Mouse (Mus musculus) macrophage (primary cell): ENCODE measurements around the gene Rab30. TPM values are rescaled to one million over a fixed set of nuclear protein-coding genes. Genes with fewer than 3 reads are reported as not detected.
A peak's percentile ranks its signal among the peaks of the same experiment; 100 is the strongest.

Source experiments
- H3K27ac ChIP-seq: fragments of 350-480 bp; formaldehyde crosslinking; 2 replicates; pipeline ENCODE4 v1.9.0; 2021
- H3K36me3 ChIP-seq: fragments of 350-480 bp; formaldehyde crosslinking; 2 replicates; pipeline ENCODE4 v1.9.0; 2021; ENCODE audit errors: inconsistent target
- H3K4me3 ChIP-seq: fragments of 350-480 bp; formaldehyde crosslinking; 2 replicates; pipeline ENCODE4 v1.9.0; 2021; ENCODE audit errors: inconsistent target
- H3K79me2 ChIP-seq: fragments of 350-480 bp; formaldehyde crosslinking; 2 replicates; pipeline ENCODE4 v1.9.0; 2021; ENCODE audit errors: inconsistent target
- WGBS: methylation state at CpG from one replicate; pipeline ENCODE4 v1.1.7; 2026; ENCODE audit warnings: inconsistent platforms; ENCODE audit not compliant: missing documents; 5-methylcytosine and 5-hydroxymethylcytosine counted together
- polyA plus RNA-seq: library from polyadenylated mRNA; stranded (reverse); fragments of 250-400 nt; gene quantifications from 3 replicates; pipeline ENCODE4 v1.2.4, GENCODE M21; 2018; ENCODE audit warnings: inconsistent platforms

The Rab30 gene
- polyA plus RNA-seq, 1 experiment from 2014 or later, result 0.19 TPM

DNA sequence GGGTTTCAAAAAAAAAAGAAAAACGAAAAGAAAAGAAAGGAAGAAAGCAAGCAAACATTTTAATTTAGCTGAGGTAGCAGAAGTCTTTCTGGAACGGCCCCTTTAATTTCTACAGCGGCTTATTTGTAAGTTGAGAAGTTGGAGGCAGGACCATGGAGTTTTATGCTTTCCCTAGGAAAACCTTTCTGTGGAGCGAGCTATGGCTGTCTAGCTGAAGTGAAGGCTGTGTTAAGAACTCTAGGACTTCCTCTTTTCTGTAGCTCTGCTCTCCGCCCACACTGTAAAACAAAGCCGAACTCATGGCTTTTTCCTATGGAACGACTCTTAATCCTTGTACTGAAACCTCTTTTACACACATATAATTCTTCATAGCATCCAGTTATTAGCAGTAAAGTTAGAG lies 135.1 kb downstream of the Rab30 start:
- Histone ChIP-seq H3K36me3 (no peaks in the 10 kb centered on the region), H3K27ac (peak overlapping the region; percentile 95), H3K4me3 (peak overlapping the region; percentile 76), H3K79me2 (peaks cover 61% of the 10 kb centered on the region)
- 4% methylated on average over 7 of the region's 7 CpGs for WGBS

DNA sequence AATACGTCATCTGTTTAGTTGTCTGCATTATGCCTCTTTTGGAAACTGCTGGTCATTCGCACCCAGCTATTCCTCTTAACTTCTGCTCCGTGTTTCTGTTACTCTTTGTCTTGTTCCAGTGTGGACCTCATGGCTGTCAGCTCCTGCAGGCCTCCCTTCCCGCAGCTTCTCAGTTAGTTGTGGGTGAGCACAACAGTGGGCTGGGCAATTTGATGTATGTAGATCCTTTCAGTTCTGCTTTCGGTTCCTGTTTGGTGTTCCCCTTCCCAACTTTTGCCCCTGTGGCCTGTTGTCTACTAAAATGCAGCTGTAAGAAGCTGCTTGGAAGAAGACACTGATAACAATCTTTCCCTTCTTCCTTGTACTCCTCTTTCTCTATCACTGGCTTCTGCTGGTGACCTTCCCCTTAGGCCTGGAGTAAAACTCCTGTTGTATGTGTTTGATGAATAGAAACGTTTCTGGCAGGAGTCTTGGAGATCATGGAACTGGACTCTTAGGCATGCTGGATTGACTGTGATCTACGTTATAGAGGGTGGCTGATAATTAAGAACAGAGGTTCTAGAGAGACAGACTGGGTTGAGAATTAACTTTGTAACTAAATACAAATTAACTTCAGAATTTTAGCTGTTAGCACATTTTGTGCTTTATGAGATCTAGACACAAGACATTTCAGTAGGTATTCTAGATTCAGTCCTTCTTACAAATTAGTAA lies 137.3 kb downstream of the Rab30 start:
- no peaks in the 10 kb centered on the region for H3K36me3 ChIP-seq
- peak overlapping the region; percentile 95 for H3K27ac ChIP-seq
- peaks cover 71% of the 10 kb centered on the region for H3K79me2 ChIP-seq
- WGBS, result 6% methylated on average over 7 of the region's 7 CpGs
- peak overlapping the region; percentile 14; the same call in 1 of the 2 replicates for H3K4me3 ChIP-seq

DNA sequence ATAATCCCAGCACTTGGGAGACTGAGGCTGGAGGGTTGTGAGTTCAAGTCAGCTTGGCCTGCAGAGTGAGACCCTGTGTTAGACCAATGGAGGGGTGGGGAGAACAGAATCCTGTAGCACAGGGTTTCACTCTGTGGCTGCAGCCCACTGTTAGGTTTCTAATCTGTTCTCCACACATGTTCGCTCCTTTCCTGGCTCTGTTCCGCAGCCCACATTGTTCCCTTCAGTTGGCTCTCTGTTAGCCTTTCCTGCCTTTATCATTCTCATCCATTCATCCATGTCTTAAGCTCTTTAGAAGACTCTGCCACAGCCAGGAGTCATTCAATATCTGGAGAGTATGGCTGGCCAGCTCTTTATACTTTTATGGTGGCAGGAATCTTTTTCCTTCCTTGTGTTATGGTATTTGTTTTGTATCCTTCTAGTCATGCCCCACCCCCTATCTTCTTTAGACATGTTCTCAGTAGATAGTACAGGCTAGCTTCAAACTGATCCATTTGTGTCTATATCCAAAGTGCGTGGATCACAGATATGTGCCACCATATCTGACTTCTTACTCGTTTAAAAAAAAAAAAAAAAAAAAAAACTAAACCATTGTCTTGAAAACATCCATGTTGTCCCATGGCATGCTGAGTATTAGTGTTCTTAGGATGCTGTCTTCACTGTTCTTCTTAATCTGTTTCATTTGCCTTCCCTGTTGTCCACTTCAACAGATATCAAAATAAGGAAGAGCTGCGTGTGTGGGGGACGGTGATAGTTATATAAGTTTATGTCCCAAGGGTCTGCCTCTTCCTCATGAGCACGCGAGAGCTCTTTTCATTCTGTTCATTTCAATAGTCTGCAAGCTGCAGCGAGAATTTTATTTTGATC lies 142.7 kb downstream of the Rab30 start:
- WGBS, result 87% methylated on average over 9 of the region's 9 CpGs
- Histone ChIP-seq H3K27ac (no peak overlapping the region), H3K36me3 (peaks cover 6% of the 10 kb centered on the region; the same call in 1 of the 2 replicates), H3K79me2 (peaks cover 91% of the 10 kb centered on the region), H3K4me3 (no peak overlapping the region)

DNA sequence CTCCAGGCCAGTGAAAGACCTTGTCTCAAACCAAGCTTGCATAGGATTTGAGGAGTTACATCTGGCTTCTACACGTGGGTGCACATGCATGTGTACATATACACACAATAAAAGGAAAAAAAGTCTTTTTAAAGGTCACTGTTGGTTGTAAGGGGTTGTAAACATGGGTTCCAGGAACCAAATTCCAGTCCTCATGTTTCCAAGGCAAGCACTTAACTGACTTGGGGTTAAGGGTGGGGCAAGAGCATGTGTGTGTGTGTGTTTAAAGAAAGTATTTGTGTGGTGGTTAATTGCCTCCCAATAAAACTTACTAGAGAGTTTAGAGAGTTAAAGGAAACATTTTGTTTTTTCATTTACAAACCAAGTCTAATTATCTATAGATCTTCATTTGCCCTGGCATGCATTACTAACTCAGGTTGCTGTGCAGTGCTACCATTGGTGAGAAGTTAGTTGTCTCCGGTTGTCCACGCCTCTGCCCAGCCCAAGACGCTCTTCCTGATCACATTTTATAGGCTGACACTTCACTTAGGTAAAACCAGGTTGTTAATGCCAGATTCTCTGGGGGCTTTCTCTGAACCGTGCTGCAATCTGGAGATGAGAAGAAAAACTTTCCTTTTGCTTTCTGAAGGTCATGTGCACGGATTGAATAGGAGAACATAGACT lies 143.7 kb downstream of the Rab30 start:
- H3K36me3 ChIP-seq, result peaks cover 16% of the 10 kb centered on the region; the same call in 1 of the 2 replicates
- peaks cover 91% of the 10 kb centered on the region for H3K79me2 ChIP-seq
- H3K27ac ChIP-seq, result no peak overlapping the region
- no peak overlapping the region for H3K4me3 ChIP-seq
- WGBS, result 90% methylated on average over 6 of the region's 6 CpGs

DNA sequence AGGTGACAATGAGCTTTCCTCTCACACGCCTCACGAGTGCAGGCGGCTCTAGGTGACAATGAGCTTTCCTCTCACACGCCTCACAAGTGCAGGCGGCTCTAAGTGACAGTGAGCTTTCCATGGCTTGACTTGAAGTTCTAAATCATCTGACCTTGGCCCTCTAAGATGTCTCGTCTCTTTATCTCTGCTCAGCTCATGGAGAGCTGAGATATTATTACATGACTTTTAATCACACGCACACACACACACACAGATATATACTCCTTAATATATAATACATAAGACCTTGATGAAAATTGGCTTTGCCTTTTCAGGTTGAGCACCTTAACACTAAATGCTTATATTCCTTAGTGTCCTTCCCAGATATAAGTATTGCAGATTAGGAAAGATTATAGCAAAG lies 145.4 kb downstream of the Rab30 start:
- Histone ChIP-seq H3K4me3 (no peak overlapping the region), H3K36me3 (peaks cover 18% of the 10 kb centered on the region; the same call in 1 of the 2 replicates), H3K79me2 (peaks cover 88% of the 10 kb centered on the region), H3K27ac (no peak overlapping the region)
- 96% methylated on average over 7 of the region's 7 CpGs for WGBS

DNA sequence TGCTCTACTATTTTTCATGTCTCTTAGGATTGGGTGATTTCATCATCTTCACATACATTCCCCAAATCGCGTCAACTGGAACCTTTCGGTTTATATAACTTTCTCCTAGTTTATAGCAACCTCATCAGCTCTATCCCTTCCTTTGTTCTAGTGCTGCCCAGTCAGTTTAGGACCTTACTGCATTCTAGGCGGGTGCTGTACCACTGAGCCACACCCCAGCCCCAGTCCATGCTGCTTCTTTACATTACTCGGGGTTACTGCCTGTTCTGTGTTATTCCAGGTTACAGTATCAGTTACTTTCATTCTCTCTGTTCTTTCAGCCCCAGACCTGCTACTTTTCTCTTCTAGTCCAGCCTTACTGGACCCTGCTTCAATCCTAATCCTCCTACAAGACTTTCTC lies 145.8 kb downstream of the Rab30 start:
- Histone ChIP-seq H3K36me3 (peaks cover 18% of the 10 kb centered on the region; the same call in 1 of the 2 replicates), H3K27ac (no peak overlapping the region), H3K79me2 (peaks cover 88% of the 10 kb centered on the region), H3K4me3 (no peak overlapping the region)
- WGBS, result 91% methylated on average over 5 of the region's 5 CpGs

DNA sequence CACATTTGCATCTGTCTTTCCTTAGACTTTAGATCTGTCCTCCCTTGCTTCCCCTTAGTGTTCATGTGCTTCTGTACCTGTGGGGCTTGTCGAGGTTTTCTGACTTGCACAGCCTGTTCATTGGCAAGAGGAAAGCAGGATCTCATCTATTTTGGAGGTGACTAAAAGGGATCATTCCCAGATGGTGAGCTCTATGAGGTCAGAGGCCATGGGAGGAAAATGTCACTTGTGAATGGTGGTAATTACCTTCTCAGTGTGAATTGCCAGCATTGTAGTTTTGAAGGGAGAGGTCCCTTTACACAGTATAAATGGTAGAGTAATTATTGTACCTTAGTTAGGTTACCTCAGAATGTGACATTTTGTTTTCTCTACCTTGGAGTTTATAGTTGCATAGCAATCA lies 148.8 kb downstream of the Rab30 start:
- Histone ChIP-seq H3K36me3 (peaks cover 18% of the 10 kb centered on the region; the same call in 1 of the 2 replicates), H3K27ac (no peak overlapping the region), H3K79me2 (peaks cover 86% of the 10 kb centered on the region), H3K4me3 (no peak overlapping the region)
- WGBS, result 77% methylated on average over 1 of the region's 1 CpGs

DNA sequence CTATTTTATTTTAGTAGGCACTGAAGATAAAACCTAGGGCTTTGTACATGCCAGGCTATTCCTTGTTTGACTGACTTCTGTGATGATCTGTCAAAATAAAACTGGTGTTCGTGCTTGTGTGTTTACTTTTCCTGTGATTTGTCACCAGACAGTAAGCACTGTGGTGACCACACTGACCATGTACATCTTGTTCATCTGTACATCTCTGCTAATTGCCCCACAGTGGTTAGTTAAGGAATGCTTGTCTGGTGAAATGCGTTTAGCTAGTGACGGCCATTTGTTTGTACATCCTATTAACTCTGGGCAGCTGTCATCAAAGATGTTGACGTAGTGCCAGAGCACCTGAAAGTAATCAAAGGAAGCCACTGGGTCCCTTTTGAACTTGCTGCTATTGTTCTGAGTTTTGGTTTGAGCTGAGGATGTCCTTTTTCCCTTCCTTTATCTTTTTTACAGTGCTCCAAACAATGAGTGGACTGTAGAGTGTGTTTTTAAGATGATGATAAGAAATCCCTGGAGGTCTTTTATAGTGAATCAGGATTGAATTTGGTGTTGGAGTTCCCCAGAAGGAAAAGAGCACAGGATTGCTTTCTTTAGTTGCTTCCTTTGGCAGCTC lies 149.3 kb downstream of the Rab30 start:
- 94% methylated on average over 4 of the region's 4 CpGs for WGBS
- H3K79me2 ChIP-seq, result peaks cover 87% of the 10 kb centered on the region
- no peak overlapping the region for H3K27ac ChIP-seq
- no peak overlapping the region for H3K4me3 ChIP-seq
- peaks cover 18% of the 10 kb centered on the region; the same call in 1 of the 2 replicates for H3K36me3 ChIP-seq

DNA sequence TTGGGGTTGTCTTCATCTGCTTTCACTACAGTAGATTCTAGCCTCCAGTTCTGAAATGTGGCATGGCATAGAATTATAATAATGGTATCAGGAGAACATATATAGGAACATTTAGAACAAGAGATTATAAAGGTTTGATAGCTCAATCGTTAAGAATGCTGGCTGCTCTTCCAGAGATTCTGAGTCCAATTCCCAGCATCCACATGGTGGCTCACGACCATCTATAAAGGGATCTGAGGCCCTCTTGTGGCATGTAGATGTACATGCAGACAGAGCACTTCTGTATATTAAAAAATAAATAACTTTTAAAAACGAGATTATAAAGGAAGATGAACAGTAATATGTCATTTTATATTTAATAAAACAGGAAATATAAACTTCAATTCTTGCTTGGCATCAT lies 152.1 kb downstream of the Rab30 start:
- 22% methylated on average over 3 of the region's 3 CpGs for WGBS

More for the DNA sequence above, 152.1 kb downstream of the Rab30 start:
- Histone ChIP-seq H3K36me3 (peaks cover 13% of the 10 kb centered on the region; the same call in 1 of the 2 replicates), H3K4me3 (no peak overlapping the region), H3K27ac (no peak overlapping the region), H3K79me2 (peaks cover 95% of the 10 kb centered on the region)

Other genes starting within 250 kb of the Rab30 start
- 24.2 to 30.2 TPM (median 27.1 TPM) in 3 replicates for gene Ccdc90b, start 180.5 kb upstream of the Rab30 start, polyA plus RNA-seq
- 0.38 to 0.74 TPM (median 0.69 TPM) in 3 replicates for gene Ankrd42, start 104.5 kb upstream of the Rab30 start, polyA plus RNA-seq
- gene Pcf11, start 71.7 kb upstream of the Rab30 start, polyA plus RNA-seq, result 19.0 to 30.0 TPM (median 27.8 TPM) in 3 replicates
- 0.74 to 3.9 TPM (median 2.4 TPM) in 3 replicates for gene Ddias, start 132.6 kb downstream of the Rab30 start, polyA plus RNA-seq
- gene Prcp, start 132.9 kb downstream of the Rab30 start, polyA plus RNA-seq, result 48.9 to 131 TPM (median 120 TPM) in 3 replicates